Mouse (Mus musculus) CD4-positive helper T cell, adult 2 months (primary cell): Measurements from ENCODE around the gene Adamts9.

Source experiments
- DNase-seq: peaks from one replicate; pipeline ENCODE4 v3.0.0-alpha.2; 2012; ENCODE audit warnings: low read depth, missing footprints, low spot score

Gene Adamts9

GRCm38 (mm10) chr6:92728084-92728483 is 215.2 kb downstream of the Adamts9 start:
- DNase-seq: no peak

- DNase-seq: no peak
Observed at GRCm38 (mm10) chr6:92727351-92727986, 215.8 kb downstream of the Adamts9 start.

- DNase-seq: no peak
Observed at GRCm38 (mm10) chr6:92726121-92726520, 217.2 kb downstream of the Adamts9 start.

- DNase-seq: no peak
Observed at GRCm38 (mm10) chr6:92724394-92724793, 218.9 kb downstream of the Adamts9 start.
